Mouse (Mus musculus): ENCODE results near the gene Rela. TPM values are rescaled to one million over a fixed set of nuclear protein-coding genes. Genes with fewer than 3 reads are reported as not detected.

Rela gene
- polyA plus RNA-seq, 1 experiment from 2014 or later, result 40.9 TPM

- Histone ChIP-seq H3K36me3 (ENCODE audit: control insufficient read depth, insufficient read depth, low read length) (peaks cover 37% of the 10 kb centered on the region), H3K9ac (ENCODE audit: low read length) (no peak overlapping the region), H3K4me3 (ENCODE audit: low read depth, low read length) (no peak overlapping the region), H3K4me2 (ENCODE audit: low read depth, severe bottlenecking) (no peak overlapping the region), H3K27ac (replicated peaks; ENCODE audit: low read depth, low read length) (no peak overlapping the region), H3K27me3 (ENCODE audit: control insufficient read depth, insufficient read depth, low read length) (no peaks in the 10 kb centered on the region), H3K9me3 (ENCODE audit: control insufficient read depth, low read length) (no peaks in the 10 kb centered on the region), H3K4me1 (ENCODE audit: control insufficient read depth, insufficient read depth, low read length) (peaks cover 7% of the 10 kb centered on the region)
- ATAC-seq (ENCODE audit: insufficient number of reproducible peaks, low FRiP score, low TSS enrichment, low read depth), result no peak
- 92% methylated on average over 8 of the region's 8 CpGs for WGBS
- DNase-seq (ENCODE audit: low spot score), result no peak
These were observed 4.4 kb downstream of the Rela start for GRCm38 (mm10) chr19:5641641-5642040.

DNA sequence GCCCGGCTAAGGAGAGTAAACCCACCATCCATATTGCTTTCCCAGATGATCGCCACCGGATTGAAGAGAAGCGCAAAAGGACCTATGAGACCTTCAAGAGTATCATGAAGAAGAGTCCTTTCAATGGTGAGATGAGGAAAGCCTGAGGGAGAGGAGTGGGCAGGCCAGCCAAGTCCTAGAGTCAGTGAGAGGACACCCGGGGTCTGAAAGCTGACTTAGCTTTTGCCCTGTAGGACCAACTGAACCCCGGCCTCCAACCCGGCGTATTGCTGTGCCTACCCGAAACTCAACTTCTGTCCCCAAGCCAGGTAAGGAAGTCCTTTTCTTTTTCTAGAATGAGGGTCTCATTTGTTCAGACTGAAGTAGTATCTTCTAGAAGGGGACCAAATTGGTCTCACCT is 8.0 kb downstream of the Rela start:
- WGBS, result 94% methylated on average over 9 of the region's 9 CpGs
- H3K9me3 ChIP-seq (ENCODE audit: control insufficient read depth, low read length), result no peaks in the 10 kb centered on the region
- H3K4me2 ChIP-seq (ENCODE audit: low read depth, severe bottlenecking), result no peak overlapping the region
- no peak for DNase-seq (ENCODE audit: low spot score)
- no peak for ATAC-seq (ENCODE audit: insufficient number of reproducible peaks, low FRiP score, low TSS enrichment, low read depth)
- H3K4me1 ChIP-seq (ENCODE audit: control insufficient read depth, insufficient read depth, low read length), result 0 out of 2 replicates have a peak, but pooled peaks cover 6% of the 10 kb centered on the region
- H3K27me3 ChIP-seq (ENCODE audit: control insufficient read depth, insufficient read depth, low read length), result no peaks in the 10 kb centered on the region
- no peak overlapping the region for H3K4me3 ChIP-seq (ENCODE audit: low read depth, low read length)
- H3K9ac ChIP-seq (ENCODE audit: low read length), result no peak overlapping the region
- peaks cover 37% of the 10 kb centered on the region for H3K36me3 ChIP-seq (ENCODE audit: control insufficient read depth, insufficient read depth, low read length)
- no peak overlapping the region for H3K27ac ChIP-seq (replicated peaks; ENCODE audit: low read depth, low read length)

DNA sequence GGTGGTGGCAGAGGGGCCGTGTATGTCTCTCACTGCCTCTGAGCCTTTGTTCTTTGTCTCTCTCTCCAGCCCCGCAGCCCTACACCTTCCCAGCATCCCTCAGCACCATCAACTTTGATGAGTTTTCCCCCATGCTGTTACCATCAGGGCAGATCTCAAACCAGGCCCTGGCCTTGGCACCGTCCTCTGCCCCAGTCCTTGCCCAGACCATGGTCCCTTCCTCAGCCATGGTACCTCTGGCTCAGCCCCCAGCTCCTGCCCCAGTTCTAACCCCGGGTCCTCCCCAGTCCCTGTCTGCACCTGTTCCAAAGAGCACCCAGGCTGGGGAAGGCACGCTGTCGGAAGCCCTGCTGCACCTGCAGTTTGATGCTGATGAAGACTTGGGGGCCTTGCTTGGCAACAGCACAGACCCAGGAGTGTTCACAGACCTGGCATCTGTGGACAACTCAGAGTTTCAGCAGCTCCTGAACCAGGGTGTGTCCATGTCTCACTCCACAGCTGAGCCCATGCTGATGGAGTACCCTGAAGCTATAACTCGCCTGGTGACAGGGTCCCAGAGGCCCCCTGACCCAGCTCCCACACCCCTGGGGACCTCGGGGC is 9.5 kb downstream of the Rela start:
- Histone ChIP-seq H3K4me1 (ENCODE audit: control insufficient read depth, insufficient read depth, low read length) (0 out of 2 replicates have a peak, but pooled peaks cover 6% of the 10 kb centered on the region), H3K9ac (ENCODE audit: low read length) (no peak overlapping the region), H3K4me2 (ENCODE audit: low read depth, severe bottlenecking) (no peak overlapping the region), H3K9me3 (ENCODE audit: control insufficient read depth, low read length) (no peaks in the 10 kb centered on the region), H3K27ac (replicated peaks; ENCODE audit: low read depth, low read length) (no peak overlapping the region), H3K27me3 (ENCODE audit: control insufficient read depth, insufficient read depth, low read length) (no peaks in the 10 kb centered on the region), H3K4me3 (ENCODE audit: low read depth, low read length) (no peak overlapping the region), H3K36me3 (ENCODE audit: control insufficient read depth, insufficient read depth, low read length) (peaks cover 31% of the 10 kb centered on the region)
- ATAC-seq (ENCODE audit: insufficient number of reproducible peaks, low FRiP score, low TSS enrichment, low read depth), result no peak
- WGBS, result 90% methylated on average over 8 of the region's 8 CpGs
- DNase-seq (ENCODE audit: low spot score), result no peak

DNA sequence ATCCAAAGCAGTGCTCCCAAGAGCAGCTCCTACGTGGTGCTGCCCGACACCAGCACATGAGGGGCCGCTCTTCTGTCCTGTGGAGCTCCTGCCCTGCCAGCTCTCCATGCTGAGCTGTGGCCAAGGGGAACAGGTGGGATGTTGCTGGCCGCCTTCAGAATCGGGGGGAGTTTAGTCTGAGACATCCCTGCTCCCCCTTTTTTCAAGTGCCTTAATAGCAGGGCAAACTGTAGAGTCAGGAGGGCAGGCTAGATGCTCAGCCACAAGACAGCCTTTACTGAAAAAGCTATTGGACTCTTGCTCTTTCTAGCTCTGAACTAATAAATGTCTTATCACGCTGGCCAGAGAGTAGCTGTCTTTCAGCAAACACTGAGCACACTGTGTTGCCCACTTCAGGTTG is 10.5 kb downstream of the Rela start:
- Histone ChIP-seq H3K27ac (replicated peaks; ENCODE audit: low read depth, low read length) (no peak overlapping the region; the same call in 1 of the 2 replicates), H3K9ac (ENCODE audit: low read length) (0 out of 2 replicates have a peak overlapping the region, but pooled peaks have one; percentile 27), H3K27me3 (ENCODE audit: control insufficient read depth, insufficient read depth, low read length) (no peaks in the 10 kb centered on the region), H3K4me1 (ENCODE audit: control insufficient read depth, insufficient read depth, low read length) (0 out of 2 replicates have a peak, but pooled peaks cover 6% of the 10 kb centered on the region), H3K9me3 (ENCODE audit: control insufficient read depth, low read length) (no peaks in the 10 kb centered on the region), H3K36me3 (ENCODE audit: control insufficient read depth, insufficient read depth, low read length) (peaks cover 24% of the 10 kb centered on the region), H3K4me3 (ENCODE audit: low read depth, low read length) (no peak overlapping the region), H3K4me2 (ENCODE audit: low read depth, severe bottlenecking) (no peak overlapping the region)
- WGBS, result 91% methylated on average over 6 of the region's 6 CpGs
- ATAC-seq (ENCODE audit: insufficient number of reproducible peaks, low FRiP score, low TSS enrichment, low read depth) (no peak), DNase-seq (ENCODE audit: low spot score) (no peak)

- Histone ChIP-seq H3K4me2 (ENCODE audit: low read depth, severe bottlenecking) (peak overlapping the region; percentile 47), H3K27me3 (ENCODE audit: control insufficient read depth, insufficient read depth, low read length) (no peaks in the 10 kb centered on the region), H3K9ac (ENCODE audit: low read length) (peak overlapping the region; percentile 5), H3K4me1 (ENCODE audit: control insufficient read depth, insufficient read depth, low read length) (peaks cover 7% of the 10 kb centered on the region; the same call in 1 of the 2 replicates), H3K27ac (replicated peaks; ENCODE audit: low read depth, low read length) (peak overlapping the region; percentile 23), H3K9me3 (ENCODE audit: control insufficient read depth, low read length) (no peaks in the 10 kb centered on the region), H3K36me3 (ENCODE audit: control insufficient read depth, insufficient read depth, low read length) (peaks cover 19% of the 10 kb centered on the region), H3K4me3 (ENCODE audit: low read depth, low read length) (peak overlapping the region; percentile 18; the same call in 1 of the 2 replicates)
- WGBS, result 14% methylated on average over 26 of the region's 26 CpGs
- DNase-seq (ENCODE audit: low spot score) (peak; percentile 84), ATAC-seq (ENCODE audit: insufficient number of reproducible peaks, low FRiP score, low TSS enrichment, low read depth) (peak; percentile 81)
These were observed 11.4 kb downstream of the Rela start for GRCm38 (mm10) chr19:5648401-5649297.

- ATAC-seq (ENCODE audit: insufficient number of reproducible peaks, low FRiP score, low TSS enrichment, low read depth) (no peak), DNase-seq (ENCODE audit: low spot score) (no peak)
- peaks cover 19% of the 10 kb centered on the region for H3K36me3 ChIP-seq (ENCODE audit: control insufficient read depth, insufficient read depth, low read length)
- 74% methylated on average over 6 of the region's 6 CpGs for WGBS
- no peaks in the 10 kb centered on the region for H3K9me3 ChIP-seq (ENCODE audit: control insufficient read depth, low read length)
- H3K4me3 ChIP-seq (ENCODE audit: low read depth, low read length), result no peak overlapping the region
- 0 out of 2 replicates have a peak overlapping the region, but pooled peaks have one; percentile 19 for H3K9ac ChIP-seq (ENCODE audit: low read length)
- H3K4me1 ChIP-seq (ENCODE audit: control insufficient read depth, insufficient read depth, low read length), result peaks cover 13% of the 10 kb centered on the region
- H3K4me2 ChIP-seq (ENCODE audit: low read depth, severe bottlenecking), result peak overlapping the region; percentile 47; the same call in 1 of the 2 replicates
- no peaks in the 10 kb centered on the region for H3K27me3 ChIP-seq (ENCODE audit: control insufficient read depth, insufficient read depth, low read length)
- H3K27ac ChIP-seq (replicated peaks; ENCODE audit: low read depth, low read length), result 0 out of 2 replicates have a peak overlapping the region, but pooled peaks have one; percentile 23
These were observed 12.0 kb downstream of the Rela start for GRCm38 (mm10) chr19:5649298-5649741.

- 60% methylated on average over 13 of the region's 13 CpGs for WGBS
These were observed 14.4 kb downstream of the Rela start for GRCm38 (mm10) chr19:5651502-5652274.

DNA sequence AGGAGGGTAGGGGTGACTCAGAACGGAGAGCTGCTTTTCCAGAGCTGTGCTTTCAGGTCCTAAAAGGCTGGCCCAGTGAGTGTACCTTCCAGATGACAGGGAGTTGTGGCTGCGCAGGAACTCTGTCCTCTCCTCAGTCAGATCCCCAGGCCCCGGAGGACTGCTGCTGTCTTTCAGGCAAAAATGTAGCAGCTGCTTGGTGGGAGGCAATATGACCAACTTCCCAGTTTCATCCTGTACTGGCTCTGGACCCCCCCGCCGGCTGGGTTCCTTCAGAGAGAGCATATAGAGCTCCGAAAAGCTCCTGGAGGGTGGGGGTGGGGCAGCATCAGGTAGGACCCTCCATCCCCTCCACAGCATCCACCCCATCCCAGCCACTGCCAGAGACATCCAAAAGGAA is 15.3 kb downstream of the Rela start:
- peaks cover 28% of the 10 kb centered on the region for H3K4me1 ChIP-seq (ENCODE audit: control insufficient read depth, insufficient read depth, low read length)
- no peak for DNase-seq (ENCODE audit: low spot score)
- no peak overlapping the region for H3K4me3 ChIP-seq (ENCODE audit: low read depth, low read length)
- no peak overlapping the region for H3K4me2 ChIP-seq (ENCODE audit: low read depth, severe bottlenecking)
- H3K27me3 ChIP-seq (ENCODE audit: control insufficient read depth, insufficient read depth, low read length), result no peaks in the 10 kb centered on the region
- no peak overlapping the region for H3K27ac ChIP-seq (replicated peaks; ENCODE audit: low read depth, low read length)
- ATAC-seq (ENCODE audit: insufficient number of reproducible peaks, low FRiP score, low TSS enrichment, low read depth), result no peak
- no peak overlapping the region for H3K9ac ChIP-seq (ENCODE audit: low read length)
- H3K36me3 ChIP-seq (ENCODE audit: control insufficient read depth, insufficient read depth, low read length), result peaks cover 8% of the 10 kb centered on the region; the same call in 1 of the 2 replicates
- WGBS, result 79% methylated on average over 6 of the region's 6 CpGs
- no peaks in the 10 kb centered on the region for H3K9me3 ChIP-seq (ENCODE audit: control insufficient read depth, low read length)

More at GRCm38 (mm10) chr19:5651502-5652274, 14.4 kb downstream of the Rela start:
- Histone ChIP-seq H3K4me3 (ENCODE audit: low read depth, low read length) (no peak overlapping the region), H3K36me3 (ENCODE audit: control insufficient read depth, insufficient read depth, low read length) (peaks cover 11% of the 10 kb centered on the region), H3K9ac (ENCODE audit: low read length) (no peak overlapping the region), H3K9me3 (ENCODE audit: control insufficient read depth, low read length) (no peaks in the 10 kb centered on the region), H3K4me1 (ENCODE audit: control insufficient read depth, insufficient read depth, low read length) (peaks cover 28% of the 10 kb centered on the region), H3K27me3 (ENCODE audit: control insufficient read depth, insufficient read depth, low read length) (no peaks in the 10 kb centered on the region), H3K4me2 (ENCODE audit: low read depth, severe bottlenecking) (no peak overlapping the region), H3K27ac (replicated peaks; ENCODE audit: low read depth, low read length) (no peak overlapping the region)
- ATAC-seq (ENCODE audit: insufficient number of reproducible peaks, low FRiP score, low TSS enrichment, low read depth) (no peak), DNase-seq (ENCODE audit: low spot score) (no peak)

All from limb, embryonic 11.5 days (tissue).